12 mouse cellular contexts compared by ENCODE assay signal in the genomic region with DNA sequence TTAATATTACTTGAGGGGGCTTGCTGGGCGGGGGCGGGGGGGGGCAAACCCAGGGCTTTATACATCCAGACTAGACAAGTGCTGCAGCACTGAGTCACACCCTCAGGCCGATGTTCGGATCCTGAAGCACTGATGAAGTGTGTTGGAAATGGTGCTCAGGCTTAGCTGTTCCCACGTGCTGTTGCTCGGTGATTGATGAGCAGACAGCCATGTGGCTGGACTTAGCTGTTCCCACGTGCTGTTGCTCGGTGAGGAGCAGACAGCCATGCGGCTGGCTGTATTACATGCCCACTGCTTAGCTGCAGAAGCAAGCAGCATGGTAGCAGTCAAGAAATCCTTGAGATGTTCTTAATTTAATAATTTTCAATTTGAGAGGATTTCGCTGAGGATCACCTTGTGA.
A peak's percentile ranks its signal among the peaks of the same experiment; 100 is the strongest.
DNase-seq lines count a peak whose midpoint lies in the region; ATAC-seq lines count a peak whose summit lies in the region.
"Had no signal": no experiment of that assay in that cellular context is flagged by ENCODE, and none has a peak within 500 bp of the region (broad histone marks: within the 10 kb centered on the region; RNA-seq: fewer than 3 reads in every experiment).

No protein-coding gene starts in this region.

- ATAC-seq in midbrain, embryonic 15.5 days (replicated peaks), result 0 out of 2 replicates have a peak, but pooled peaks have one; percentile 28
- no peak for ATAC-seq in midbrain, embryonic 11.5 days (ENCODE audit: low FRiP score)
- ATAC-seq in hindbrain, embryonic 16.5 days, result peak; percentile 60
- ATAC-seq in stomach, embryonic 15.5 days (ENCODE audit: insufficient read depth, low FRiP score, low read depth), result peak; percentile 74; the same call in 1 of the 2 replicates
- ATAC-seq in cerebellum, adult (ENCODE audit: insufficient number of reproducible peaks, low FRiP score, low TSS enrichment), result no peak

- no peaks in the 10 kb centered on the region for H3K36me3 ChIP-seq in midbrain, embryonic 15.5 days (replicated peaks)
- H3K36me3 ChIP-seq in midbrain, embryonic 11.5 days (ENCODE audit: control insufficient read depth, insufficient read depth, low read length), result no peaks in the 10 kb centered on the region
- H3K36me3 ChIP-seq in hindbrain, embryonic 16.5 days (ENCODE audit: control insufficient read depth, insufficient read depth, low read length), result no peaks in the 10 kb centered on the region
- no peaks in the 10 kb centered on the region for H3K36me3 ChIP-seq in stomach, embryonic 15.5 days
- H3K36me3 ChIP-seq: heart, embryonic 10.5 days had no signal

- no peak overlapping the region for H3K27ac ChIP-seq in midbrain, embryonic 15.5 days
- H3K27ac ChIP-seq in midbrain, embryonic 11.5 days (ENCODE audit: low read depth, low read length), result no peak overlapping the region
- no peak overlapping the region for H3K27ac ChIP-seq in hindbrain, embryonic 16.5 days (ENCODE audit: low read depth, low read length)
- H3K27ac ChIP-seq in stomach, embryonic 15.5 days, result no peak overlapping the region
- H3K27ac ChIP-seq: heart, embryonic 10.5 days had no signal

- no peak overlapping the region for H3K4me2 ChIP-seq in midbrain, embryonic 15.5 days
- no peak overlapping the region for H3K4me2 ChIP-seq in midbrain, embryonic 11.5 days
- H3K4me2 ChIP-seq in hindbrain, embryonic 16.5 days (ENCODE audit: low read length), result no peak overlapping the region
- H3K4me2 ChIP-seq in stomach, embryonic 15.5 days, result no peak overlapping the region

- no peak overlapping the region for H3K9ac ChIP-seq in midbrain, embryonic 15.5 days
- H3K9ac ChIP-seq in midbrain, embryonic 11.5 days (ENCODE audit: low read length), result no peak overlapping the region
- H3K9ac ChIP-seq in hindbrain, embryonic 16.5 days (ENCODE audit: low read depth, low read length), result no peak overlapping the region
- H3K9ac ChIP-seq in stomach, embryonic 15.5 days, result no peak overlapping the region

- no peak overlapping the region for H3K4me3 ChIP-seq in midbrain, embryonic 15.5 days
- no peak overlapping the region for H3K4me3 ChIP-seq in midbrain, embryonic 11.5 days (ENCODE audit: low read depth, low read length)
- H3K4me3 ChIP-seq in hindbrain, embryonic 16.5 days (ENCODE audit: low read length), result no peak overlapping the region
- no peak overlapping the region for H3K4me3 ChIP-seq in stomach, embryonic 15.5 days (replicated peaks)
- H3K4me3 ChIP-seq: heart, embryonic 10.5 days had no signal

- intact Hi-C loops in heart, postnatal 25 days (cut with DNase I), result no loop called here

- H3K27me3 ChIP-seq in midbrain, embryonic 15.5 days (replicated peaks), result no peaks in the 10 kb centered on the region
- H3K27me3 ChIP-seq in midbrain, embryonic 11.5 days (ENCODE audit: control insufficient read depth, insufficient read depth, low read length), result no peaks in the 10 kb centered on the region
- no peaks in the 10 kb centered on the region for H3K27me3 ChIP-seq in hindbrain, embryonic 16.5 days (replicated peaks; ENCODE audit: control insufficient read depth, insufficient read depth, low read length)
- H3K27me3 ChIP-seq in stomach, embryonic 15.5 days (replicated peaks), result no peaks in the 10 kb centered on the region

- 56% methylated on average over 10 of the region's 10 CpGs for WGBS in midbrain, embryonic 15.5 days
- WGBS in midbrain, embryonic 11.5 days, result 81% methylated on average over 10 of the region's 10 CpGs
- WGBS in hindbrain, embryonic 16.5 days, result 43% methylated on average over 10 of the region's 10 CpGs
- 43% methylated on average over 10 of the region's 10 CpGs for WGBS in stomach, embryonic 15.5 days

- no peaks in the 10 kb centered on the region for H3K9me3 ChIP-seq in midbrain, embryonic 15.5 days
- no peaks in the 10 kb centered on the region for H3K9me3 ChIP-seq in midbrain, embryonic 11.5 days (ENCODE audit: control insufficient read depth, low read length)
- no peaks in the 10 kb centered on the region for H3K9me3 ChIP-seq in hindbrain, embryonic 16.5 days (ENCODE audit: control insufficient read depth, low read length)
- no peaks in the 10 kb centered on the region for H3K9me3 ChIP-seq in stomach, embryonic 15.5 days
- H3K9me3 ChIP-seq: heart, embryonic 10.5 days had no signal

- DNase-seq in heart, adult 11 months, result peak; percentile 67
- no peak for DNase-seq in heart, postnatal 25 days (ENCODE audit: low spot score)
- DNase-seq in midbrain, embryonic 11.5 days (ENCODE audit: low spot score, missing footprints), result no peak
- no peak for DNase-seq in adrenal gland, adult (ENCODE audit: inconsistent age in 2 of 2, low spot score in 1 of 2)
- DNase-seq: adrenal gland, adult 2 months; B cell, adult 2 months; cerebellum, adult 2 months had no signal

- H3K4me1 ChIP-seq in midbrain, embryonic 15.5 days, result peaks cover 17% of the 10 kb centered on the region; the same call in 1 of the 2 replicates
- 0 out of 2 replicates have a peak, but pooled peaks cover 2% of the 10 kb centered on the region for H3K4me1 ChIP-seq in midbrain, embryonic 11.5 days (ENCODE audit: control insufficient read depth, insufficient read depth, low read length)
- H3K4me1 ChIP-seq in hindbrain, embryonic 16.5 days (ENCODE audit: control insufficient read depth, insufficient read depth, low read depth, low read length), result no peaks in the 10 kb centered on the region
- no peaks in the 10 kb centered on the region for H3K4me1 ChIP-seq in stomach, embryonic 15.5 days

Comparison
In these comparisons a context has a peak if more than half of its experiments do, and no peak if none do; other contexts are left out.
1. ATAC-seq: peak in midbrain, embryonic 15.5 days (single experiment), hindbrain, embryonic 16.5 days (single experiment) and stomach, embryonic 15.5 days (single experiment); none in midbrain, embryonic 11.5 days (single experiment) and cerebellum, adult (single experiment).